Mouse (Mus musculus) hindbrain, postnatal 0 days (tissue): ENCODE measurements at regions not wholly inside any gene's neighbourhood (a gene's known extent, or its start where the extent isn't known, plus 50 kb on each side); places are given as distances from the start of the nearest gene placed in this dataset.

Source experiments
- ATAC-seq: fragments of 200-750 bp; cut with Nextera tagmentation; 2 replicates; pipeline ENCODE4 v1.8.0; 2017; ENCODE audit warnings: mild to moderate bottlenecking, moderate TSS enrichment, moderate library complexity
- DNase-seq: peaks from one replicate; pipeline ENCODE4 v3.0.0-alpha.2; 2015; ENCODE audit warnings: low spot score
- H3K27ac ChIP-seq: fragments of 300-500 bp; sonication (generic); 2 replicates; pipeline ENCODE4 v1.5.1; 2014; ENCODE audit warnings: mild to moderate bottlenecking
- H3K27me3 ChIP-seq: fragments of 300-500 bp; sonication (generic); 2 replicates; pipeline ENCODE4 v1.6.1; 2014; ENCODE audit warnings: low read length, mixed read lengths; ENCODE audit not compliant: insufficient read depth
- H3K36me3 ChIP-seq: fragments of 300-500 bp; sonication (generic); 2 replicates; pipeline ENCODE4 v1.6.1; 2014; ENCODE audit warnings: low read length, mixed read lengths; ENCODE audit not compliant: insufficient read depth
- H3K4me1 ChIP-seq: fragments of 300-500 bp; sonication (generic); 2 replicates; pipeline ENCODE4 v1.6.1; 2014; ENCODE audit warnings: antibody characterized with exemption, low read length, mixed read lengths; ENCODE audit not compliant: insufficient read depth
- H3K4me2 ChIP-seq: fragments of 300-500 bp; sonication (generic); 2 replicates; pipeline ENCODE4 v1.6.1; 2014; ENCODE audit warnings: low read depth, mild to moderate bottlenecking, low read length, moderate library complexity, mixed read lengths
- H3K4me3 ChIP-seq: fragments of 300-500 bp; sonication (generic); 2 replicates; pipeline ENCODE4 v1.5.1; 2014; ENCODE audit warnings: low read length
- H3K9ac ChIP-seq: fragments of 300-500 bp; sonication (generic); replicated peaks from 2 replicates; pipeline ENCODE4 v1.6.1; 2014; ENCODE audit warnings: mild to moderate bottlenecking, low read length, moderate library complexity, mixed read lengths
- H3K9me3 ChIP-seq: fragments of 300-500 bp; sonication (generic); 2 replicates; pipeline ENCODE4 v1.6.1; 2016; ENCODE audit warnings: low read length, mixed read lengths
- CTCF ChIP-seq: IDR thresholded peaks from 2 replicates; pipeline ENCODE4 v1.5.1; 2016; ENCODE audit warnings: antibody characterized with exemption, control low read depth, low read depth
- whole genome bisulfite sequencing: fragments of 180-500 bp; shearing (Covaris S2); extraction: QIAGEN DNeasy Blood & Tissue Kit; methylation state at CpG from one replicate; pipeline ENCODE4 v1.1.7; 2014; 5-methylcytosine and 5-hydroxymethylcytosine counted together

DNA sequence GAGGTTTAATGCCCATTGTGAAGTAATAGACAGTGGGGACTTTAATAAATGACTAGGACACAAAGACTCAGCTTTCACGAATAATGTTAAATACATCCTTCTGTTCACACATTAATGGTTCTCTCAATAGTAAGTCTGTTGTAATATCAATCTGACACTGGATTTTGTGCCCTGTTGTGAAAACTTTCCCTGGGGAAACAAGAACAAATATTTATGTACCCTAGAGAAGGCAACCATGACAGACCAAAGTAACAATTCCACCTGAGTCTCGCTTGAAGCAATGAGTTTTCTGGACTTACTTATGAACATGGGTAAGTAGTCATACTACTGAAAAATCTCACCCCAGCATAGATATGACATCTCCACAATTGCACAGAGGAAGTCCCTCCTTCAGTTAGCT, 105.1 kb upstream of the Lgalsl start:
- H3K4me2 ChIP-seq, result no peak overlapping the region
- H3K27ac ChIP-seq, result no peak overlapping the region
- no peak for TF ChIP-seq CTCF
- 89% methylated on average over 2 of the region's 2 CpGs for WGBS
- no peak overlapping the region for H3K9ac ChIP-seq
- no peaks in the 10 kb centered on the region for H3K9me3 ChIP-seq
- no peak for ATAC-seq
- no peak overlapping the region for H3K4me3 ChIP-seq
- H3K4me1 ChIP-seq, result 0 out of 2 replicates have a peak, but pooled peaks cover 3% of the 10 kb centered on the region
- H3K27me3 ChIP-seq, result no peaks in the 10 kb centered on the region
- no peaks in the 10 kb centered on the region for H3K36me3 ChIP-seq
- DNase-seq, result no peak

DNA sequence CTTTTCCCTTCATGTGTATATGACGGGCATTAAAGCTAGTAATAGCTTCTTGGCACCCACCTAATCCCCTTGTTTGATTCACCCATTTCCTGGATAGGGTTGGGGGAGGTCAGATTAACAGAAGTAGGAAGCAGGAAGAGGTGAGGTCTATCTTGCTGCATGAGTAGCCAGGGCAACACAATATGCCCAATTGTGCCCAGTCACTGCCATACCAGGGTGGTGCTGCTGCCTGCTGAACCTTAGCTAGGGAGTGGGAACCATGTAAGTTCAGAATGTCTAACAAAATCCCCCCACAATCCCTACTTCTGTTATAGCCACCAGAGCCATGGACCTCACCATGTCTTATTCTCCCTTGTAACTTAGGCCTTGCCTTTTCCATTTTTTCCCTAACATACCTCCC, 106.1 kb upstream of the Lgalsl start:
- 93% methylated on average over 1 of the region's 1 CpGs for WGBS
- no peak for TF ChIP-seq CTCF
- H3K27me3 ChIP-seq, result no peaks in the 10 kb centered on the region
- ATAC-seq (no peak), DNase-seq (no peak)
- H3K27ac ChIP-seq, result no peak overlapping the region
- H3K9ac ChIP-seq, result no peak overlapping the region
- H3K4me3 ChIP-seq, result no peak overlapping the region
- H3K36me3 ChIP-seq, result no peaks in the 10 kb centered on the region
- H3K4me2 ChIP-seq, result no peak overlapping the region
- 0 out of 2 replicates have a peak, but pooled peaks cover 3% of the 10 kb centered on the region for H3K4me1 ChIP-seq
- no peaks in the 10 kb centered on the region for H3K9me3 ChIP-seq

DNA sequence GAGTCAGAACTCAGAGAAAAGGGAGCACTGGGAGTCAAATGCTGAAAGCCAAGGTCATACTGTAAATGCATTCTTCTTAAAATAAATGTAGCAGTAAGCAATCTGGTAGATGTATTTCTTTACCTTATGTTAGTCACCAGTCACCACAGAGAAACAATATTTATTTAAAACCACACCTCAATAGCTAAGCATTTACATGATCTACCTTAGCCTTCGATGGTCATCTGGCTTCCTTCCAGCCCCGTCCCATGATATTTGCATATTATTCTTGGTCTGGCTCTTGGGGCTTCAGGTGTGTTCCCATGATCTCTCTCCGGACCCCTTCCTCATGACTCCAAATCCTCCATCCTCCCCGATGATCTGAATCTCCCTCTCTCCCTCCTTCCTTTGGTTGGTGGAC, 107.1 kb upstream of the Lgalsl start:
- Histone ChIP-seq H3K27me3 (no peaks in the 10 kb centered on the region), H3K9ac (no peak overlapping the region)

GRCm38 (mm10) chr11:20939644-20940043, 108.8 kb upstream of the Lgalsl start:
- no peaks in the 10 kb centered on the region for H3K4me1 ChIP-seq
- H3K27me3 ChIP-seq, result no peaks in the 10 kb centered on the region
- H3K4me2 ChIP-seq, result no peak overlapping the region
- no peaks in the 10 kb centered on the region for H3K36me3 ChIP-seq
- DNase-seq (no peak), ATAC-seq (no peak)
- no peaks in the 10 kb centered on the region for H3K9me3 ChIP-seq
- H3K27ac ChIP-seq, result no peak overlapping the region
- H3K4me3 ChIP-seq, result no peak overlapping the region
- H3K9ac ChIP-seq, result no peak overlapping the region
- WGBS, result 79% methylated on average over 4 of the region's 4 CpGs
- no peak for TF ChIP-seq CTCF

More for the DNA sequence above, 107.1 kb upstream of the Lgalsl start:
- Histone ChIP-seq H3K9me3 (no peaks in the 10 kb centered on the region), H3K27ac (no peak overlapping the region), H3K36me3 (no peaks in the 10 kb centered on the region), H3K4me3 (no peak overlapping the region), H3K4me2 (no peak overlapping the region), H3K4me1 (0 out of 2 replicates have a peak, but pooled peaks cover 3% of the 10 kb centered on the region)
- no peak for TF ChIP-seq CTCF
- ATAC-seq (no peak), DNase-seq (no peak)
- WGBS, result 90% methylated on average over 4 of the region's 4 CpGs

DNA sequence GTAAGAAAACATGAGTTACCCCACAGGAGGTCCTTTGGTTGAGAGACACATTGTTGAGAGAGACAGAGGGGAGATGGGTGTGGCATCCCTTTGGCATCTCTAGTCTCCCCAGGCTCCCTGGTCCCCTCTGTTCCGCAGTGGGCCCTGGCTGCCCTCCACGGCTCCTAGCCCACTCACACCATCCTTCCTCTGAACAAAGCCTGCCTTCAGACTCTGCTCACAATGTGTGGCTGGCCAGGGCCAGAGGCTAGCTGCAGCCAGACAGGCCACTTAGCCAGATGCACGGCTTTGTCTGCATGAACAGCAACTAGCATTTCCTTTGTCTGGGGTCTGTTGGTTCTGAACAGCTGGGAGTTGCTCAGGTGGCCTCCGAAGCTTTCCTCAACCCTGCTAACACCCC, 110.7 kb upstream of the Lgalsl start:
- ATAC-seq, result 0 out of 2 replicates have a peak, but pooled peaks have one; percentile 32
- no peak overlapping the region for H3K27ac ChIP-seq
- H3K4me2 ChIP-seq, result no peak overlapping the region
- no peak overlapping the region for H3K4me3 ChIP-seq
- H3K27me3 ChIP-seq, result no peaks in the 10 kb centered on the region
- DNase-seq, result peak; percentile 20
- H3K4me1 ChIP-seq, result no peaks in the 10 kb centered on the region
- H3K9me3 ChIP-seq, result no peaks in the 10 kb centered on the region
- H3K9ac ChIP-seq, result no peak overlapping the region
- WGBS, result 20% methylated on average over 4 of the region's 4 CpGs
- TF ChIP-seq CTCF, result no peak
- H3K36me3 ChIP-seq, result no peaks in the 10 kb centered on the region

- Histone ChIP-seq H3K27me3 (no peaks in the 10 kb centered on the region), H3K36me3 (no peaks in the 10 kb centered on the region), H3K4me1 (no peaks in the 10 kb centered on the region), H3K9ac (no peak overlapping the region), H3K4me2 (no peak overlapping the region), H3K9me3 (no peaks in the 10 kb centered on the region), H3K4me3 (no peak overlapping the region), H3K27ac (no peak overlapping the region)
- WGBS, result 70% methylated on average over 8 of the region's 8 CpGs
- DNase-seq (no peak), ATAC-seq (no peak)
- TF ChIP-seq CTCF, result no peak
These were observed 124.7 kb upstream of the Lgalsl start for GRCm38 (mm10) chr11:20955561-20955960.

GRCm38 (mm10) chr11:20957766-20958165, 126.9 kb upstream of the Lgalsl start:
- Histone ChIP-seq H3K4me1 (no peaks in the 10 kb centered on the region), H3K27me3 (no peaks in the 10 kb centered on the region), H3K27ac (no peak overlapping the region), H3K9ac (no peak overlapping the region), H3K4me3 (no peak overlapping the region), H3K4me2 (no peak overlapping the region), H3K9me3 (no peaks in the 10 kb centered on the region), H3K36me3 (no peaks in the 10 kb centered on the region)
- ATAC-seq (no peak), DNase-seq (no peak)
- no peak for TF ChIP-seq CTCF
- 79% methylated on average over 2 of the region's 2 CpGs for WGBS
